Mouse (Mus musculus): ENCODE measurements around the gene Spem2.

The Spem2 gene

DNA sequence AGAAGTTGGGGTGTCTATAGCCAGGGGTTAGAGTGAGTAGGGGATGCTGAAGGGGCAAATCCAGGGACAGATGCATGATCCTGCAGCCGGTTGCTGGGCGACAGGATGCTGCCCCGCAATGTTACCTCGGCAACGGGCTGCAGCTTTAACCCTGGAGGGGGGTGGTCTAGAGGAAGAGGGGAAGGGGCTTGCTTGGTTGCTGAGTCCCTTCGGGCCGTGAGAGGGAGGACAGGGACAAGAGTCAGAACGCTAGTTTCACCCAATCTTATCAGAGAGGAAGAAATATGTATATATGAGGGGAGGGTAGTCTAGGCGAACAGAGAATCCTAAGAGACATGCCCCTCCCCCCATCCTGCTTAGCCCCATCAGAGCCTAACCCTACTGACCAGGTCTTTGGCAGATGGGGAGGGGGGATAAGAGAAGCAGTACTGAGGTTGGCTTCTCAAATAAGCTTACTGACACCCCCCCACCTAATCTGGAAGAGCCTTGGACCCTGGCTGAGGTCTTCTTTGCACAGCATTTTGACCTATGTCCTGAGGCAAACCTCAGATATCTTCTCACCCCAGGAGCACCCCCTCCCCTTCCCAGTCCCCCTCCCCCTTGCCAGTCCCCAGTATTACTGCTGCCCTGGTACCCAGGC, 17.2 kb upstream of the Spem2 start:
- DNase-seq (ENCODE audit: low spot score in 2 of 2), result no peak

DNA sequence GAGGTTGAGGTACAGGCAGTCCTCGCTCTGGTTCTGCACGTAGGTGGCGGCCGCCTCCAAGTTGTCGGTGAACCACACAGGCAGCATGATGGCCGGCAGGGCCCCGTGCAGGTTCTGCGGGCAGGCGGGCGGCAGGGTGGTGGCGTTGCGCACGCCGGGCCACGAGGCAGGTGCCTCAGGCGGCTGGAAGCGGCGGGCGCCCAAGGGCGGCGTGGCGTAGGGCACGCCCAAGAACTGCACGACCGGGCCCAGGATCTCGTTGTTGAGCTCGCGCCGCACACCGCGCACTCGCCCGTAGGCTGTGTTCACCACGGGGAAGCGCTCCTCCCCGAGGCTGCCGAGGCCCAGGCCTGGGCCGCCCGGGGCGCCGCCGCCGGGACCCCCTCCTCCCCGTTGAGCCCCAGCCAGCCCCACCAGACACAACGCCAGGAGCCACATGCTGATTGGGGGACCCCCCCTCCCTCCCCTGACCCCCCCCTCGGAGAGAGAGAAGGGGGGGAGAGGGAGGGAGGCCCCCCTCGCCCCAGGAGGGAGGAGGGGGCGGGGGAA, 15.8 kb upstream of the Spem2 start:
- DNase-seq (ENCODE audit: low spot score in 2 of 2), result no peak

DNA sequence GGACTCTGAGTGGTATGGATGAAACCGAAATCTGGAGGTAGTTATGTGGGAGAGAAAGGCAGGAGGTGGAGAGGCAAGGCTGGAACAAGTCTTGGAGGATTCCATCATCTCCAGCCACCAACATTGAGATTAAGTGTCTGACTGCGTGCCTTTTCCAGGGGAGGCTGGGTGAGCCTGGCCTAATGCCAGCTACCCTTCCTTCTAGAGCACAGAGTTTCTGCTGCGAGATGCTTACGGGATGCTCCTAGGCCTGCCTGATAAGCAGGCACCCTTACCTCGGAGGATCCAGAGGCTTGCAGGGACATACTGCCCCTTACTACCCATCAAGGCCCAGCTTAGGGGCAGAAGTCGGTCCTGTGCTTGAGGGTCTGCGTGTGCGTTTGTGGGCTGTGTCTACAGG, 15.3 kb upstream of the Spem2 start:
- DNase-seq (ENCODE audit: low spot score in 2 of 2), result no peak

DNA sequence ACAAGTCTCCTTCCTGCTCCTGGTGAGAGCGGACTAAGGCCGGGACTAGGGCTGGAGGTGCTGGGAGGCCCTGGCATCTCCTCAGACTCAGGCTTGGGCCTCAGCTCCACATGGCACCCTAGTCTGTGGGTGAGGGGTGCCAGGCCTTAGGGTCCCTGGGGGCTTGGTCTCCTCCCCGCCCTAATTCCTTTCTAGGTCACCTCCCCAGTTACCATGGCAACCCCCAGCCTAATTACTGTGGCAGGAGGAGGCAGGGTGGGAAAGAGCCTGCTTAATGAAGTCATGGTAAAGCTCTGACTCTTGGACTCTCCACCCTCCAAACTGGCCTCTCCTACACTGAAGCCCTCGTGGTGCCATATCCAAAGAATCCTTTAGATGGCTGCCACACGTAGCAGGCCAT, 10.6 kb upstream of the Spem2 start:
- DNase-seq (ENCODE audit: low spot score in 2 of 2), result no peak

DNA sequence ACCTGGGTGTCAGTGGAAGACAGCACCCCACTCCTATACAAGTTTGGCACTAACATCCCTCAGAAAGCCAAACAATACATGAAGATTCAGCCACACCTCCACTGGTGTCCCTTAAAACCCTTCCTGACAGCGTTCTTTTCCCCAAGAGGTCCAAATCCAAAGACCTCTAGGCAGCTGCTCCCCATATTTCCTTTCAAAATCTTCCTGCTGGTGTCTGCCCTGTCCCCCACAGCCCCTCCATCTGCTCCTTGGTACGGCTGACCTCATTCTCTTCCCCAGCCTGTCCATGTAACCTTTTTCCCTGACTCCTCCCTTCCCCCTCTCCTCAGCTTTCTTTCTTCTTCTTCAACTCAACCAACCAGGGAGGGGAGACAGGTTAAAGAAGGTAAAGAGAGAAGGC, 5.2 kb upstream of the Spem2 start:
- DNase-seq (ENCODE audit: low spot score in 2 of 2), result no peak

DNA sequence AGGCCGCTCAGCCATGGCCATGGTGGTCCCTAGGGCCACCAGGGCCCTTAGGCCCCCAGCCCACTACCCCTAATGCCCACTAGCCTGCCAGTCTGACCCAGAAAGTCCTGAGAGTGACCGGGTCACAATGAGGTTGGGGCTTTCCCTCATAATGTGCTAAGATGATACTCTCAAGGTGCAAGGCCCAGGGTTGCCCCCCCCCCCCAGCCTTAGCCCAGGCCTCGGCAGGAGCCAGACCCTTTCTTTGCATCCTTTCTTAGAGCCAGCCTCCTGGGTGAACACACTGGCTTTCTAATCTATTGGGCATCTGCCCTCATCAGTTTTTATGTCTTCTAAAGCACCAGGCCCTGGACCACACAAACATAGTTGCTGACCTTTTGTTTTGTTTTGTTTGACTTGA, 3.8 kb upstream of the Spem2 start, which contains the start of gene Spem1:
Gene Spem1, minus strand, starts transcription at position 101 of the 400 bp plus-strand sequence.
- no peak for DNase-seq (ENCODE audit: low spot score in 2 of 2)

DNA sequence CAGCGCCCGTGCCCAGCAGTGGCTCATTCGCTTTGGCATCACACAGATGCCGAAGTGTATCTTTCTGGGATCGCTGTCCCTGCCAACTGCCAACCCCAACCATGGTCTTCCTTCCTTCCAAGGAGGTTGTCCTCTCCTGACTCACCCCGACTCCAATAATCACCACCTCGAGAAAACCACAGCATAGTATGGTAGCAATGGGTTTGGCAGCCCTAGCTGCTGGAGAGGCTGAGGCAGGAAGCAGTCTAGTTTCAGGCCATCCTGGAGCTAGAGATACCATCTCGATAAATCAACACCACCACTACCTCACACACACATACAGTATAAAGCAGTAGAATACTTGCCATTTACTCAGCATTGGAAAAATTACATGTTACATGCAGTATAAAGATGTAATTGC, 606 bp upstream of the Spem2 start:
- no peak for DNase-seq (ENCODE audit: low spot score in 2 of 2)

DNA sequence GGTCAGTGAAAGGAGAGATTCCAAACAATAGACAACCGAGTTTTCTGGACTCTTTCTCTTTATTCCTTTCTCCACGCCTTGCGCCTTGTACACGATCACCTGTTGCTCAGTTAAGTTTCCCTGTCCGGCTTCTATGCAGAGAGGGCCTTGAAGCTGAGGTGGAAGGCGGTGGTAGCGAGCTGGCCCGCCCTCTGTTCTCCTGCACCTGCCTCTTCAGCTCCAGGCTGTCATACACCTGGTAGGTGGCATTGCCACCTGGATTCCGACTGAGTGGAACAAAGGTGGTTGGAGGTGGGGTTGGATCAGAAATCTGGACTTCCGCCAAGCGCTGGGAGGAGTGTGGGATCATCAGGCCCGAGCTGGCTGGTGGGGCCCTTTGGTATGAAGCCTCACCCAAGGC, 1.7 kb downstream of the Spem2 start:
- DNase-seq (ENCODE audit: low spot score in 2 of 2), result no peak

DNA sequence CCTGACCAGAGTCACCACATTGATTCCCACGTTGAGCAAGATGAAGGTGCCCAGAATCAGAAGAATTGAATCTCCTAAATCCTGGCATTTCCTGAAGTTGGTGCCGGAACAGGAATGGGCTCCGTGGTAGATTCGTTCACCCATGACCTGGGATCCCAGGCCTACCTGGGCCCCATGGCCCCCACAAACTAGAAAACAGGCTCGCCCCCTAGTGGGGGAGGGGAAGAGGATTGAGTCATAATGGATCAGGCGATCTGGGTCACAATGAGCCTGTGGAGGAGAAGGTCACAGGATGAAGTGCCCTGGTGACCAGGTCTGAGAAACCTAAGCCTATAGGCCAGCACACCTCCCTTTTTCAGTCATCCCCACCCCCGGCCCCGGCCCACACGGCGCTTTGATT, 3.1 kb downstream of the Spem2 start, which contains the start of gene Gm39566:
Gene Gm39566, minus strand, starts transcription at position 144 of the 400 bp plus-strand sequence.
- DNase-seq (ENCODE audit: low spot score in 2 of 2), result no peak

DNA sequence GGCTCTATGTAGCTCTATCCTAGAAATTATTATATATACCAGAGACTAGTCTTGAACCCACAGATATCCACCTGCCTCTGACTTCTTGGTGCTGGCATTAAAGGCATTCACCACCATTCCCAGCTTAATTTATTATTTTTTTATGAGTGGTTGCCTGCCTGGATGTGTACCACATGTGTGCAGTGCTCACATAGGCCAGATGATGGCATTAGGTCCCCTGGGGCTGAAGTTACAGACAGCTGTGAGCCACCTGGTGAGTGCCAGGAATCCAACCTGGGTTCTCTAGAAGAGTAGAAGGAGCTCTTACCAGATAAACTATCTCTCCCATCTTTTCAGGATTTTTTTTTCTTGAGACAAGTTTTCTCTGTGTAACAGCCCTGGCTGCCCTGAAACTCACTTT, 8.0 kb downstream of the Spem2 start:
- no peak for DNase-seq (ENCODE audit: low spot score in 2 of 2)

DNA sequence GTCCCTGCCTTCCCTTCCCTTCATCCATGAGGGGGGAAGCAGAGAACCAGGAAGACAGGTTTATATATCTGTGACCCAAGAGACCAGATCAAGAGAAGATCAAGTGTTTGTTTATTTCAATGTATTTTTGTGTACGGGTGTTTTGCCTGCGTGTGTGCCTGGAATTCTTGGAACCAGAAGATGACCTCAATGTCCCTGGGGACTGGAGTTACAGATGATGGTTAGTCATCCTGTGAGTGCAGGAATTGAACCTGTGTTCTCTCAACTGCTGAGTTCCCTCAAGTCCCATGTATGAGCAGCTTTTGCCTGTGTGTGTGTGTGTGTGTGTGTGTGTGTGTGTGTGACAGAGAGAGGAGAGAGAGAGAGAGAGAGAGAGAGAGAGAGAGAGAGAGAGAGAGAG, 10.6 kb downstream of the Spem2 start:
- DNase-seq (ENCODE audit: low spot score in 2 of 2), result no peak

DNA sequence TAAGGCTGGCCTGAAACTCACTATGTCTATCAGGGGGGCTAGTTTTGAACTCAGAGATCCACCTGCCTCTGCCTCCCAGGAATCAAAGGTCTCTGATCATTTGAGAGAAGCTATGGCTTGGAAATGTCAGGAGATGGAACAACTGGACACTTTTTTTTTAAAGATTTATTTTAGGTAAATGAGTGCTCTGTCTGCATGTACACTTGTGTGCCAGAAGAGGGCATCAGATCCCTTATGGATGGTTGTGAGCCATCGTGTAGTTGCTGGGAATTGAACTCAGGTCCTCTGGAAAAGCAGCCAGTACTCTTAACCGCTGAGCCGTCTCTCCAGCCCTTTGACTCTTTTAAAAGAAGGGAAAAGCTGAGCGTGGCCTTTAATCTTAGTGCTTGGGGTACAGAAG, 11.9 kb downstream of the Spem2 start:
- DNase-seq (ENCODE audit: low spot score in 2 of 2), result no peak

DNA sequence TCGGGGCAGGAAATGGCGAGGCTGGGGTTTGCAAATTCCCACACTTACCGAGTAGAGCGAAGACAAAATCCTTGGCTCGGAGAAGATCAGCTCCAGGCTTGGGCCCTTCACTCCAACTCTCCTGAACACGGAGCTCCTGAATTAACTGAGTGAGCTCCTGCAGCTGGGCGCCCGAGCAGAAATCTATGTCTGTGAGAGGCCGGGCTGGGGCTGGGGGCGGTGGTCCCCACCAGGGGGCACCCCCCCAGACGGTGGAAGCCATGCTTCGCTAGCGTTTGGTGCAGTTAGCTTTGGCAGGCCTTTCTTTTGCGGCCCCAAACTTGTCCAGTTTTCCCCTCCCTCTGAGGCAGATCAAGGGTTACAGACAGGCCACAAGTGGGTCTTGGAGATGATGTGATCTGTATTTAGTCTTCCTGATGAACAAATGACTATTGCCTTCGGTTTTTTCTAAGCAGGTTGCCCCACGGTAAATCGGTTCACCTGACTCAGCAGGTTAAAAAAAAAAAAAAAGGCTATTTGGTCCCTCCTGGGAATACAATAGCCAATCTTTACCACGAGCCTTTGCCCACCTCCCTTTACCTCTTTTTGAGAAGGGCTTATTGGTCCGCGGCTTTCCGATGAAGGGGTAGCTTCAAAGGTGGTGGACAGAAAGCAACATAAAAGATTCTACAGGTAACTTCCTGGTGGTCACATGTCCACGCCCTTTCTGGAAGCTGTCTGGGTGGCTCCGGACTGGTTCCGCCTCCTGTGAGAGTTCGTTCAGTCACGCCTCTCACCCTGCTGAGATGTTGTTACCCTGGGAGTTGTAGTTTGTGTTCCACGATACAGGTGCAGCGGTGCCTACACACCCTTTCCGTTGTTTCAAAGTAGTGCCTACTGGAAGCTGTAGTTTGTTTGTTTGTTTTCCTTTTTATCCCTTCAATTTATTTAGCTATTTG, 13.0 kb downstream of the Spem2 start, which contains the start of gene Tmem102:
Gene Tmem102, minus strand, starts transcription at position 653 of the 938 bp plus-strand sequence.
- DNase-seq (ENCODE audit: low spot score in 2 of 2), result no peak

DNA sequence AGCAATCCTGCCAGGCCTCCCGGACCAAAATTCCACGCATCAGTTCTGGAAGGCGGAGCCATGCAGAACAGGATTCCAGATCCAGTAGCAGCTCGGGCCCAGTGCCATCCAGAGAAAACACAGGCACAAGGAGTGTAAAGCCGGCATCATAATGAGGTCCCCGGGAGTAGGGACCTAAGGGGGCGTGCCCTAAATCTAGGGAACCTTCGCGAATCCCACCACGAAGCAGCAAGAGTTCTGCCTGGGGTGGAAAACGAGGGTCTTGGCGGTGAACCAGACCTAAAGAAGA, 13.7 kb downstream of the Spem2 start:
- no peak for DNase-seq (ENCODE audit: low spot score in 2 of 2)

DNA sequence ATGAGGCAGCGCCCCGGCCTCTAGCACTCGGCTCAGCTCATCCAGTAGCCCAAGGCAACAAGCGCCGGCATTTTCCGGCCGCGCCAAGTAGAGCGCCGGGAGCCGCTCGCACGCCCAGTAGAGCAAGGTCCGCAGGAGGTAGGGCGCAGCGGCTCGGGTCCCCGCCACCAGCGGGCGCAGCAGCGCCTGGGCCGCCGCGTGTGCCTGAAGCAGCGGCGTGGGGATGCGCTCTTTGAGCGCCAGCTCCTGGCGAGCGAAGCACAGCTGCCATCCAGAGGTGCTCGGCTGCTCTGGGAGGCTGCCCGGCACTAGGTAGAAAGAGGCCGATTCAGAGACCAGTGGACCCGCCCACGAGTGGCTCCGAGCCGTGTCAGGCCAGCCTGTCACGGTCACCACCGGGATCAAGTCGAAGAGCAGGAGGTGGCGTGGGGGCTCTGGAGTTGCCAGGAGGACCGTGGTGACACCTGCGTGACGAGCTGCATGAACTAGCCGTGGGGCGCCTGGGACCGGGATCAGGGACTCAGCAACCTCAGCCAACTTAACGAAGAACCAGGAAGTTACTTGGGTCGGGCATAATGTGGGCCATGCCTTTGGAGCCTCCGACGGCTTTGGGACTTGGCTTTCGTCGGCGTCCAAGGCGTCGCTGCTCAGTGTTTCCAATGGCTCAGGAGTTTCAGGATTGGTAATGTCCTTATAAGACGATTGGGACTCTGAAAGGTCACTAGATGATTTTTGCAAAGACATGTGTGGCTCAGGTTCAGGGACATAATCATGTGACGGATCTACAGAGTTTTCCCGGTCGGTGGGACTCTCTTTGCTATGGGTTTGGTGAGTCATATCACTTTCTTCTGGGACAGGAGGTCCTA, 14.2 kb downstream of the Spem2 start:
- peak in 1 of 2 experiments; percentile 55 for DNase-seq (ENCODE audit: low spot score in 2 of 2)

DNA sequence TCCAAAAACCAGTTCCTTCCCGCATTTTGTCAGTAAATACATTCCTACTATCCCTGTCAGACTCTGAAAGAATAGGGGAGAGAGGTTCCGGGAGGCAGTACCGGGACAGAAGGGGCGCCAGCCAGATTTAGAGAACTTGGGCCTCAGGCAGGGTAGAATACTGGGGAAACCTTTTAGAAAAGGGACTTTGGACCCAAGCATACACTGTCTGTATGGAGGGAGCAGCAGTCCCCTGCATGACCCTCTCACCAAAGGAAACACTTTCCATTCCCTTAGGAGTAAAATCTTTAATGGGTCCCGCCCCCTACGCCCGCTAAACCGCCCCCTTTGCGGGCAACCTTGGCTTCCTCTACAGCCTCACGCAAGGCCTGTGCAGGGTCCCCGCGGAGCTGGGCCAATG, 14.9 kb downstream of the Spem2 start:
- DNase-seq (ENCODE audit: low spot score in 2 of 2), result no peak

DNA sequence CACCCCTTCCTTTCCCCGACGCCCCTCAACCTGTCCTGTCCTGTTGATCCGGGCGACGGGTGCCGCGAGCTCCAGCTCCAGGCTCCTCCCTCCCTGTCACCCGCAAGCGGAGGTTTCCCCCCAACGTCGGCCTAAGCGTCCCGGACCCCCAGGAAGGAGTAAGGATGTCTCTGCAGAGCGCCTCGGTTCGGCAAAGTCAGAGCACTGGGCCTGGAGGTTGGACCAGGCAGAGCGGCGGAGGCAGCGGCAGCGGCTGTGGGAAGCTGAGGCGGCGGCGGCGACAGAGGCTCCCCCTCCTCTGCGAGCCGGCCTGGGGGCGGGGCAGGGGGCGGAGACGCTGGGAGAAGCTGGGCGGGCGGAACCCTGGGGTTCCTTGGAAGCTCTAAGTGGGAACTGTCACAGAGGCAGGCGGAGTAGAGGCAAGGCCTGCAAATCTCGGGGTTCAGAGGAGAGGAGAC, 15.6 kb downstream of the Spem2 start:
- DNase-seq (ENCODE audit: low spot score in 2 of 2), result peak; percentile 69 to 79

DNA sequence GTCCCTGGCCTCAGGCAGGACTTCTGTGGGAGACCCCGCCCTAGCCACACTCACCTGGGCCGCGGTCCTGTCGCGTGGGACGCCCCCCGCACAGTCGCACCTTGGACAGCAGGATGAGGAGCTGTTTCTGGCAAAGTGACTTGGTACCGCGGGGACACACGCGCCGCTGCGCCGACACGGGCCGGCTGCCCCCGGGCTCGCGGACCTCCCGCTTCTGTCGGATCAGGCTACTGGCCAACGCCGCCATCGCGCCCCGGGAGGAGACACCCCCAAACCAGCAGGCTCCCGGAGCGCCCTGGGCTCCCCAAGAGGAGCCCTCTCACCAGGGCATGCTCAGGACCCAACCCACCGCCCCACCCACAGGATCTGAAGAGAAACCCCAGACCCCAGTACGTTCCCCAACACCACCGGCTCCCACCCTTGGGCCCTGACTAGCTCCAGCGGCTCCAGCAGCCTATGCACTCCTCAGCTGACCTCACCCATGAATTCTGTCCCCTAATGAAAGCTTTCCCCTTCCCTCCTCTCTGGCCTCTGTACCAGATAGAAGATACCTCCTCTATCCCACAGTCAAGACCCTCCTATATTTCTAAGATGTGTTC, 16.8 kb downstream of the Spem2 start, which contains the start of gene Fgf11:
Gene Fgf11, minus strand, starts transcription at position 479 of the 599 bp plus-strand sequence.
- no peak for DNase-seq (ENCODE audit: low spot score in 2 of 2)

DNA sequence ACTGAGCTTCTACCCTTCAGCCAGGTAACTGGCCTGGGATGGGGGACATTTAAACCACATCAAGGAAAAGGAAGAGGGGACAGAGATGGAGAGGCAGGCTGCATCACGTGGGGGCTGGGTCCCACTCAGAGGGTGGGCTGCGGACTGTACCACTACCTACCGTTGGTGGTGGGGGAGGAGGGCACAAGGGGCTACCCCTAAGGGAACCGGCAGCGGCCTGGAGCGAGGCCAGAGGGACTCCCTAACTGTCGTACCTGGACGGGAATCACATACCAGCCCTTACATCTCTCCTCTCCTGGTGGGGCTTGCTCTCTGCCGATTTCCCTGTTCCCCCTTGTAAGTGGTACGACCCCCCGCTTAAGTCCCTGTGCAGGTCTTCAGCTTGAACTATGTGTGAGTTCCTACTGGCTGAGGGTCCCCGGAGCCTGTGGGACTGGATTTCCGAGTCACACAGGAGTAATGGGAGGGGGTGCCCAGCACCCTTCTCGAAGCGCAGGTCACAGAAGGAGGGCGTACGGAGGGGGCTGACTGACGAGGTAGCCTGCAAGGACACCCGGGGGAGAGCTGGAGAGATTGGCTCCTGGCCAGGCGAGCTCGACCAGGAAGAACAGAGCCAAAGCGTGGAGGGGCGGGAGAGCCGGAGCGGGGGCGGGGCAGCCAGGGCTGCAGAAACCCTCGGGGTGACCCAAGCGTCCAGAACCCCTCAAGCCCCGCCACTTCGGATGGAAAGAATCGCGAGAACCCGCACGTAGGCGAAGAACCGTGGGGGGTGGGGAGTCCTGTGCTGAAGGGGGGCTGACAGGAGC, 17.7 kb downstream of the Spem2 start:
- no peak for DNase-seq (ENCODE audit: low spot score in 2 of 2)

DNA sequence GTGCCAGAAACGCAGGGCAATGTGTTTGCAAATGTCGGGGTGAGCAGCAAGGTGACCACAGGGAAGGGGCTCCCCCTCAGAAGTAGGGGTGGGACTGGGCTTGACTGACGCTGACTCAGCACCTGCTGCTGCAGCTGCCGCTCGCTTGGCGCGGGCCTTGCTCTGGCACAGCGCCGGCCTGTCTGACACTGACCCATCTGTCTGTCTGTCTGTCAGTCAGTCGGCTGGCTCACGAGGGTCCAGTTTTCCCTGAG, 18.2 kb downstream of the Spem2 start:
- DNase-seq (ENCODE audit: low spot score in 2 of 2), result no peak
